ENCODE assay signal across 14 mouse cellular contexts in the genomic region with DNA sequence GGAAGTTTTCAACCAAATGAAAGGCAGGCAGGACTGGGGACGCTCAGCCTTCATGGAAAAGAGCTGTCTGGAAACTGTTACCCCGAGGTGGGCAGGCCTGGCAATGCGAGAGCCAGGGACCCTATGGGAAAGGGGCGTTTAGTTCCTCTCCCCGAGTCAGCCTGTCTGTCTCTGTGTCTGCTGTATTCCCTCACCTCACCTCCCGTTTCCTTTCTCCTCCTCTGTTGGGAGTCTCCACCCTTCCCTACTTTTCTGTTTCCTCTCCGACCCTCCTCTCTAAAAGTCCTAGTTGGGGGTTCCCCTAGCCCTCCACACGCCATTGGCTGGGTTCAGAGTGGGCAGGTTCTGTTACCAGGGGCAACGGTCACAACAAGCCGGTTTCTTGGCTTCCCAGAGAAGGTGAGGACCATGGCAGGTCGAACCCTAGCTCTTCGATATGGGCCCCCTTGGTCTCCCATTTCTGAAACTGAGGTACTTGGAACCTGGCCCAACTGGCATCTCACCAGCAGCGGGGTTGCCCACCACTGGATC. TPM values are rescaled to one million over a fixed set of nuclear protein-coding genes. Genes with fewer than 3 reads are reported as not detected.
DNase-seq lines count a peak whose midpoint lies in the region; ATAC-seq and TF ChIP-seq lines count a peak whose summit lies in the region.
"Had no signal": no experiment of that assay in that cellular context is flagged by ENCODE, and none has a peak within 500 bp of the region (broad histone marks: within the 10 kb centered on the region; RNA-seq: fewer than 3 reads in every experiment).

No protein-coding gene starts in this region.

- WGBS in kidney, embryonic 14.5 days: 9% methylated on average over 13 of the region's 13 CpGs
- WGBS in kidney, adult 2 months: 11% methylated on average over 13 of the region's 13 CpGs
- 8% methylated on average over 13 of the region's 13 CpGs for WGBS in intestine, embryonic 15.5 days

- DNase-seq in kidney, adult 2 months: no peak
- no peak for DNase-seq in testis, postnatal 10 days (ENCODE audit: low spot score)
- no peak for DNase-seq in layer of hippocampus, adult 9-10 months (ENCODE audit: low spot score)
- no peak for DNase-seq in cerebellum, adult 11-12 months
- DNase-seq: cerebellum, adult 18-20 months; kidney, adult 9 months; left cerebral cortex, postnatal 4 days; thymus, adult 2 months had no signal

- H3K36me3 ChIP-seq in kidney, embryonic 14.5 days (ENCODE audit: control insufficient read depth, insufficient read depth, low read length): peaks cover 25% of the 10 kb centered on the region
- H3K36me3 ChIP-seq in kidney, adult 2 months (ENCODE audit: control insufficient read depth, insufficient read depth, low read length): no peaks in the 10 kb centered on the region; the same call in 1 of the 2 replicates
- H3K36me3 ChIP-seq in testis, adult 2 months (ENCODE audit: control insufficient read depth, insufficient read depth, low read length): no peaks in the 10 kb centered on the region; the same call in 1 of the 2 replicates
- peaks cover 15% of the 10 kb centered on the region for H3K36me3 ChIP-seq in intestine, embryonic 15.5 days

- ATAC-seq in kidney, embryonic 14.5 days (ENCODE audit: low FRiP score, low TSS enrichment): no peak
- ATAC-seq in intestine, embryonic 15.5 days: no peak
- ATAC-seq: forebrain, embryonic 13.5 days had no signal

- H3K27me3 ChIP-seq in kidney, embryonic 14.5 days (ENCODE audit: control insufficient read depth, insufficient read depth, low read length): peaks cover 58% of the 10 kb centered on the region
- no peaks in the 10 kb centered on the region for H3K27me3 ChIP-seq in kidney, adult 2 months (replicated peaks; ENCODE audit: control insufficient read depth, insufficient read depth, low read length)
- H3K27me3 ChIP-seq in testis, adult 2 months (ENCODE audit: control insufficient read depth, insufficient read depth, low read length): peaks cover 10% of the 10 kb centered on the region
- H3K27me3 ChIP-seq in intestine, embryonic 15.5 days (replicated peaks): peaks cover 38% of the 10 kb centered on the region

- TF ChIP-seq CTCF in kidney, adult 2 months (conservative IDR thresholded peaks at IDR 0.05; ENCODE audit: insufficient read depth, insufficient read length, low read depth, low read length): no peak
- TF ChIP-seq CTCF in testis, adult 2 months (IDR thresholded peaks at IDR 0.05; ENCODE audit: control insufficient read depth, insufficient read depth, insufficient replicate concordance, low read depth, low read length): no peak

- peak overlapping the region; percentile 5; the same call in 1 of the 2 replicates for H3K4me2 ChIP-seq in kidney, embryonic 14.5 days (replicated peaks; ENCODE audit: low read depth, low read length)
- H3K4me2 ChIP-seq in intestine, embryonic 15.5 days (replicated peaks): 0 out of 2 replicates have a peak overlapping the region, but pooled peaks have one; percentile 24
- H3K4me2 ChIP-seq: forebrain, embryonic 13.5 days; hindbrain, embryonic 12.5 days had no signal

- no peak for TF ChIP-seq POLR2A in kidney, adult 2 months (IDR thresholded peaks at IDR 0.05; ENCODE audit: low read depth, low read length)
- peak; percentile 51; the same call in 1 of the 2 replicates for TF ChIP-seq POLR2A in testis, adult 2 months (IDR thresholded peaks at IDR 0.05; ENCODE audit: control insufficient read depth, low read depth, low read length)

- no peak overlapping the region for H3K9ac ChIP-seq in kidney, embryonic 14.5 days (ENCODE audit: low read depth, low read length)
- no peak overlapping the region for H3K9ac ChIP-seq in intestine, embryonic 15.5 days
- H3K9ac ChIP-seq: hindbrain, embryonic 12.5 days had no signal

- no peak overlapping the region for H3K27ac ChIP-seq in kidney, embryonic 14.5 days (ENCODE audit: low read depth, low read length)
- no peak overlapping the region for H3K27ac ChIP-seq in kidney, adult 2 months (ENCODE audit: insufficient read depth, low read depth, low read length)
- peak overlapping the region; percentile 70 for H3K27ac ChIP-seq in testis, adult 2 months (ENCODE audit: control insufficient read depth, insufficient read depth, low read depth, low read length)
- no peak overlapping the region for H3K27ac ChIP-seq in intestine, embryonic 15.5 days
- H3K27ac ChIP-seq: forebrain, embryonic 13.5 days; hindbrain, embryonic 12.5 days had no signal

- H3K4me1 ChIP-seq in kidney, embryonic 14.5 days (ENCODE audit: control insufficient read depth, insufficient read depth, low read length): peaks cover 21% of the 10 kb centered on the region
- H3K4me1 ChIP-seq in kidney, adult 2 months (ENCODE audit: control insufficient read depth, insufficient read depth, low read length): no peaks in the 10 kb centered on the region; the same call in 1 of the 2 replicates
- H3K4me1 ChIP-seq in testis, adult 2 months (ENCODE audit: control insufficient read depth, insufficient read depth, low read length): peaks cover 37% of the 10 kb centered on the region
- peaks cover 35% of the 10 kb centered on the region for H3K4me1 ChIP-seq in intestine, embryonic 15.5 days (replicated peaks)

- no peak overlapping the region for H3K4me3 ChIP-seq in kidney, embryonic 14.5 days (ENCODE audit: low read length)
- H3K4me3 ChIP-seq in kidney, adult 2 months (ENCODE audit: insufficient read depth, low read depth, low read length): no peak overlapping the region
- peak overlapping the region; percentile 86 for H3K4me3 ChIP-seq in testis, adult 2 months (ENCODE audit: control insufficient read depth, low read depth, low read length)
- no peak overlapping the region for H3K4me3 ChIP-seq in intestine, embryonic 15.5 days (replicated peaks)
- H3K4me3 ChIP-seq: forebrain, embryonic 13.5 days; hindbrain, embryonic 12.5 days; myocyte had no signal

- H3K9me3 ChIP-seq in kidney, embryonic 14.5 days (ENCODE audit: control insufficient read depth, low read length): no peaks in the 10 kb centered on the region
- no peaks in the 10 kb centered on the region for H3K9me3 ChIP-seq in intestine, embryonic 15.5 days
- H3K9me3 ChIP-seq: forebrain, embryonic 13.5 days; hindbrain, embryonic 12.5 days had no signal

RNA-seq across cellular contexts. Expression of gene Lhb, which starts 2.6 kb away (rescaled TPM):
- polyA plus RNA-seq in kidney, embryonic 14.5 days (2014; fragmentation: Nextera tagmentation; extraction: Ambion mirVana): not detected in 2 replicates
- polyA plus RNA-seq in kidney, adult 2 months (2012; rRNA removed): not detected in 2 replicates
- 32.8 and 38.1 TPM in 2 replicates for polyA plus RNA-seq in testis, adult 2 months (2012; rRNA removed)
- 0.27 and 0.52 TPM in 2 replicates for polyA plus RNA-seq in intestine, embryonic 15.5 days (2015; fragmentation: Nextera tagmentation; extraction: Ambion mirVana)

RNA-seq across cellular contexts. Expression of gene Ntf5, which starts 4.5 kb away (rescaled TPM):
- polyA plus RNA-seq in kidney, embryonic 14.5 days (2014; fragmentation: Nextera tagmentation; extraction: Ambion mirVana): 1.3 and 1.4 TPM in 2 replicates
- 0.44 and 0.58 TPM in 2 replicates for polyA plus RNA-seq in kidney, adult 2 months (2012; rRNA removed)
- polyA plus RNA-seq in testis, adult 2 months (2012; rRNA removed): 0.19 and 0.25 TPM in 2 replicates
- polyA plus RNA-seq in intestine, embryonic 15.5 days (2015; fragmentation: Nextera tagmentation; extraction: Ambion mirVana): 1.7 and 2.1 TPM in 2 replicates
- polyA plus RNA-seq: forebrain, embryonic 13.5 days had no signal

RNA-seq across cellular contexts. Expression of gene Kcna7, which starts 12.6 kb away (rescaled TPM):
- polyA plus RNA-seq in kidney, embryonic 14.5 days (2014; fragmentation: Nextera tagmentation; extraction: Ambion mirVana): not detected in 2 replicates
- polyA plus RNA-seq in kidney, adult 2 months (2012; rRNA removed): 0.07 and 0.91 TPM in 2 replicates
- polyA plus RNA-seq in testis, adult 2 months (2012; rRNA removed): 0.99 and 1.1 TPM in 2 replicates
- 0.13 and 0.19 TPM in 2 replicates for polyA plus RNA-seq in intestine, embryonic 15.5 days (2015; fragmentation: Nextera tagmentation; extraction: Ambion mirVana)
- polyA plus RNA-seq: forebrain, embryonic 13.5 days; hindbrain, embryonic 12.5 days had no signal

RNA-seq across cellular contexts. Expression of gene Gys1, which starts 16.6 kb away (rescaled TPM):
- 21.4 and 35.0 TPM in 2 replicates for polyA plus RNA-seq in kidney, embryonic 14.5 days (2014; fragmentation: Nextera tagmentation; extraction: Ambion mirVana)
- 57.4 and 61.2 TPM in 2 replicates for polyA plus RNA-seq in kidney, adult 2 months (2012; rRNA removed)
- 1.7 and 2.3 TPM in 2 replicates for polyA plus RNA-seq in testis, adult 2 months (2012; rRNA removed)
- 39.6 and 42.4 TPM in 2 replicates for polyA plus RNA-seq in intestine, embryonic 15.5 days (2015; fragmentation: Nextera tagmentation; extraction: Ambion mirVana)

RNA-seq across cellular contexts. Expression of gene Ruvbl2, which starts 19.9 kb away (rescaled TPM):
- polyA plus RNA-seq in kidney, embryonic 14.5 days (2014; fragmentation: Nextera tagmentation; extraction: Ambion mirVana): 158 and 228 TPM in 2 replicates
- 36.3 and 42.7 TPM in 2 replicates for polyA plus RNA-seq in kidney, adult 2 months (2012; rRNA removed)
- polyA plus RNA-seq in testis, adult 2 months (2012; rRNA removed): 173 and 197 TPM in 2 replicates
- 147 and 150 TPM in 2 replicates for polyA plus RNA-seq in intestine, embryonic 15.5 days (2015; fragmentation: Nextera tagmentation; extraction: Ambion mirVana)

Comparison
In these comparisons a context has a peak if more than half of its experiments do, and no peak if none do; other contexts are left out.
1. RNA of gene Lhb, which starts 2.6 kb away (polyA plus RNA-seq): 32.8 to 38.1 TPM in testis, adult 2 months; 0.27 to 0.52 TPM in intestine, embryonic 15.5 days, not detected in kidney, embryonic 14.5 days and not detected in kidney, adult 2 months; every median in the first group is over 10 times any median in the second.